Mouse (Mus musculus) right cerebral cortex, postnatal 14 days (tissue): ENCODE data around the gene 1700022I11Rik.

ENCODE experiments used
- DNase-seq: peaks from one replicate; pipeline ENCODE4 v3.0.0; 2022

The 1700022I11Rik gene

GRCm38 (mm10) chr4:43005765-43006164 lies 36.4 kb downstream of the 1700022I11Rik start:
- DNase-seq = no peak

GRCm38 (mm10) chr4:43010161-43011038 lies 41.0 kb downstream of the 1700022I11Rik start, which contains the start of gene Fancg:
Gene Fancg, minus strand, starts transcription at chr4:43010506.
- DNase-seq = peak; percentile 79

DNA sequence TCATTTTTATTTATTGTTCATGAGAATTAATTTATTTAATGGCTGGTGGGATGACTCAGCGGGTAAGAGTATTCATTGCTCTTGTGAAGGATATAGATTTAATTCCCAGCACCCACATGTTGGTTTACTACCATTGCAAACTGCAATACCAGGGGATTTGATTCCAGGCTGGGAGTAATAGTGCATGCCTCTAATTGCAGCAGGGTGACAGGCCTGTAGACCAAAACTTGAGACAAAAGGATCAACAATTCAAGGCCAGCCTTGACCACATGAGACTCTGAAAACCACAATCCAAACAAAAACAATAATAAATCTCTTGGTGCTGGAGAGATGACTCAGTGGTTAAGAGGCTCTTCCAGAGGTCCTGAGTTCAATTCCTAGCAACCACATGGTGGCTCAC lies 42.7 kb downstream of the 1700022I11Rik start:
- DNase-seq = no peak

- DNase-seq = no peak
Observed at GRCm38 (mm10) chr4:43018156-43018555, 48.8 kb downstream of the 1700022I11Rik start.

- no peak for DNase-seq
Observed at GRCm38 (mm10) chr4:43019176-43019575, 49.8 kb downstream of the 1700022I11Rik start.

DNA sequence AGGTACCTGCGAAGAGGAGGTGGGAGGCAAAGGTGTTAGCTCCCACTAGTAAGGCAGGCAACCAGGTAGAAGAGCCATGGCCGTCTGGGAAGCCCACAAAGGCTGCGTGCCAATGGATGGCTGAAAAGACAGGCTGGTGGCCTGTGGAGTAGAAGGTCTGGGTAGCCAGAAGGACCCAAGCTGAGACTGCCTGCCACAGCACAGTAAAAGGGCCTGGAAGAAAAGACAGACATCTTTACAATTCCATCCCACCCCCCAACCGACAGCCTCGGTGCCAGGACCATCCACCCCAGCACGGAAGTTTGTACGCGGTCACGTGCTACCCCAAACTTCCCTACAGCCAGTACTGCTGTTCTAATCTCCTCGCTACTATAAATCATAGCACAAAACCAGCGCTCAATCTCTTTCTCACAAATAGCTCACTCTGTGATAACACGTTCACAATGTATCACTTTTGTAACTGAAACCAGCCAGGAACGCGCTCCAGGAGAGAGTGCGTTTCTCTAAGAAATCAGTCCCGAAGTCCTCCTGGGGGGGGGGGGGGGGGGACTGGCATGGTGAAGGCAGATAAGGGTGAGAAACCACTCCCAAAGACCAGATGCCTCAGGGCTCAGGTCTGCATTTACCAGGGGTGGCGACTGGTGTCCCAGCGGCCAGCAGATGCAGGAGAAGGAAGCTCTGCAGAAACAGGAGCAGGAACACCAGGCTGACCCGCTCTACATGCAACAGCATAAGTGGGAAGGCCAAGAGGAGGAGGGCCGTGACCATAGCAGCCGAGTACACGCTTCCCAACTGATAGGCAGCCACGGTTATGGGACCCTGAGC lies 50.4 kb downstream of the 1700022I11Rik start:
- DNase-seq = no peak

DNA sequence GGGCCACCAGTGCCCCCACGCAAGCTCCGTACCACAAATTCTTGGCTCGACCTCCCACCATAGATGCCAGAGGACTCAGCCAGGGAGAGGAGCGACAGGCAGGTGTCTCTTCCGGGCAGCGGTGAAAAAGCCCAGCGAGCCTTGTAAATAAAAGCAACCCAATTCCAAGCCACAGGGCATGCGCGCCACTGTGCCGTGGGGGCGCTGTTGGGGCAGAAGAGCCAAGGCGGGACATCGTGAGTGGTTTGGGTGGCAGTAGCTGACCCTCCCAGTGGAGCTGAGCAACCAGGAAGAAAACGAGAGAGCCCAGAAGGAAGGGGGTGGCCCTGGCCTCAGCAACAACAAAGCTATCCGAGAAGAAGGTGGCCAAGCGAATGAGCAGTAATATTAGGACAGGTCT lies 51.5 kb downstream of the 1700022I11Rik start:
- no peak for DNase-seq

GRCm38 (mm10) chr4:43021341-43021740 lies 51.9 kb downstream of the 1700022I11Rik start:
- DNase-seq = no peak

DNA sequence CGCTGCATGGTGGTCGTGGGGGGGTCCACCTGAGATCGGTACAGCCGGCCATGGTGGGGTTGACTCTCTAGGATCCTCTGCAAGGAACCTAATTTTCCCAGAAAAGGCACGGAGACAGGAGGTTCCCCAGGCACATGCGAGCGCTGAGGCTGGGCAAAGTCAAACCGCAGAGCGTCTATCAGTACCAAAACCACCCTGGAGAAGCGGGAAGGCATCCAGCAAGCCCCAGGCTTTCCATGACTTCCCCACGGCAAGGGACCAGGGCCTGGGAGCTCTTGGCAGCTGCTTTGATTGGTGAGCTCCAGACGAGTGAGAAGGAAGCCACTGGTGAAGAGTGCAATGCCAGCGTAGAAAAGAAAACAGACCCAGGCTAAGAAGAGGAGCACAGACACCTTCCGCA lies 55.3 kb downstream of the 1700022I11Rik start:
- no peak for DNase-seq

DNA sequence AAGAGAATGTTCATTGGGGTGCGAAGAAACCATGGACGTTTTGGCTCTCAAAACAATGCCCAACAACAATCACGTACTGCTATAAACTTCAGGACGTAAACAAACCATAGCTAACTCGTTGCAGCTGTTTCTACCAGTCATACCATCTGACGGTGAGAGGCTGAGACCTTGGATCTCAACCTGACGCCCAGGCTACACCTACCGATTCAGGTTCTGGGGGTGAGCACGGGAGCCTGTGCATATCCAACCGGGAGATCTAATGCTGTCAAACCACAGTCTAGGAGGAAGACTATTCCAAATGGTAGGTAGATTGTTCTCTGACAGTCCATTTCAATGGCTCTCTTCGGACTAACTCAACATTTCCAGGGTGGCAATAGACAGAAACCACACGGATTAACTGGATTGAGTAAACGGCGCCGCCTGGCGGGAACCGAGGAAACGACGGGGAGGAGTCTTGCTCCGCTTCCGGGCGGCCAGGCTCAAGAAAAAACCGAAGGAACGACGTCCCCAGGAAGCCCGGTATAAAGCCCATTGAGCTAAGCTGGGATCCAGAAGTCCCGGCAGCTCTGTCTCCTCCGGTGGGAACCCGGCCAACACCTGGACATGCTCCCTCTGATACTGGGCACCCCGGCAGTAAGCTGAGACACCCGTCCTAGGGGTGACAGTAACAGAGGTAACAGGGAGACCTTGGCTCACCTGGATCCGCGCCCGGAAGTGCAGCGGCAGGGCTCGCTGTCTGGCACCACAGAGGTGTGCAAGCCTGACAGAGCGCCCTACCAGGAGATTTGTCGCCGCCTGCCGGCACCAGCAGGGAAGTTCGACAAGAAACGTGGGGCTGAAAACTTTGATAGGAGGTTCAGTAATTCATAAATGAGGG lies 55.9 kb downstream of the 1700022I11Rik start, which contains the start of gene Pigo:
Pigo (minus strand) TSS at position 736 of the 877 bp plus-strand sequence.
- DNase-seq = peak; percentile 96

- DNase-seq = no peak
Observed at GRCm38 (mm10) chr4:43029121-43029520, 59.7 kb downstream of the 1700022I11Rik start.

GRCm38 (mm10) chr4:43029749-43030148 lies 60.3 kb downstream of the 1700022I11Rik start:
- DNase-seq = no peak

GRCm38 (mm10) chr4:43030352-43030751 lies 60.9 kb downstream of the 1700022I11Rik start:
- DNase-seq = no peak

- peak; percentile 38 for DNase-seq
Observed at GRCm38 (mm10) chr4:43030780-43031230, 61.4 kb downstream of the 1700022I11Rik start.

GRCm38 (mm10) chr4:43031237-43031995 lies 62.0 kb downstream of the 1700022I11Rik start, which contains the start of gene Stoml2:
Gene Stoml2, minus strand, starts transcription at chr4:43031710.
- DNase-seq = peak; percentile 89

- DNase-seq = no peak
Observed at GRCm38 (mm10) chr4:43032501-43032900, 63.1 kb downstream of the 1700022I11Rik start.
